Mouse (Mus musculus): Measurements from ENCODE around the gene Skap2. TPM values are rescaled to one million over a fixed set of nuclear protein-coding genes. Genes with fewer than 3 reads are reported as not detected.

Skap2 gene
- 15.9 and 17.0 TPM in 2 replicates for polyA plus RNA-seq (2015; fragmentation: Nextera tagmentation; extraction: Ambion mirVana)

DNA sequence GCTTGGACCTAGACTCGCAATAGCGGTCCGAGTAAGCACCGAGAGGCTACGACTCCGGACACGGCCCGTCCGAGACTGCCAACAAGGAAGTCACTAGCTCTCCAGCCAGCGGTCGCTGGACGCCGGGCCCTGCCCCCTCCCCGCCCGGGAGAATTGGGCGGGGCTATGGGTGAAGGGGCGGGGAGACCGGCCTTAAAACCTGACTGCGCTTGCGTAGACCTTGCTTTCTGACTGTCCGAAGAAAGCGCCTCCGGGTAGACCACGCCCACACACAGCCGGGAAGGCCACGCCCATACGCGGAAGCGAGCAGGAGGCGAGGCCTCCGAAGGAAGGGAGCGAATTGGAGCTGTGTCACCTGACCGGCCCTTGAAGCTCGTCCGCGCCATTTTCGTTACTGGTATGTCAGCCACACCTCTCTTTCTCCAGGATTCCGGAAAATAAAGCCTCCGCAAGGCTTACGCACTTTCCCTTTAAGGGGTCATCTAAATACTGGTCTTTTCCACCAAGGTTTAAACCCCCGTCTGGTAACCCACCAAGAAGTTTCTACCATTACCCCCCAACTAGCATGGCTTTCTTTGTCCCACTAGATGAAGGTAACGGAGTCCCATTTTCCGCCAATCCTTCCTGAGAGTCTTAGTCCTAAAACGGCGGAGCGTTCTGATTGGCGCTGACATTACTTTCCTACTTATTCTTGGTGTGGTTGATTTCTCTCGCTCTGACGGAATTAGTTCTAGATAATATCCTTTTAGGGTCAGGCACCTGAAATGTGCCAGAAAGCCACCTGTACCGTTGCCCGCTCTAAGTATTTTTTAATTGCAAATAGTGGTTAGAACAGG lies at the start of gene Skap2:
Gene Skap2, minus strand, starts transcription at position 141 of the 836 bp plus-strand sequence.
- Histone ChIP-seq H3K27ac (ENCODE audit: low read length) (peak within 1 kb of the TSS; percentile 62; the same call in 1 of the 2 replicates), H3K9me3 (replicated peaks; ENCODE audit: control insufficient read depth, low read length) (no peaks in the 10 kb centered on the region), H3K4me2 (ENCODE audit: low read depth, low read length) (peak within 1 kb of the TSS; percentile 89), H3K9ac (ENCODE audit: low read length) (peak within 1 kb of the TSS; percentile 81), H3K27me3 (ENCODE audit: control insufficient read depth, insufficient read depth, low read length) (peaks cover 27% of the 10 kb centered on the region), H3K4me1 (ENCODE audit: control insufficient read depth, insufficient read depth, low read length) (peaks cover 3% of the 10 kb centered on the region; the same call in 1 of the 2 replicates), H3K36me3 (ENCODE audit: control insufficient read depth, insufficient read depth) (no peaks in the 10 kb centered on the region), H3K4me3 (ENCODE audit: low read length) (peak within 1 kb of the TSS; percentile 90)
- under 1% methylated on average over 51 of the region's 51 CpGs for WGBS
- ATAC-seq (replicated peaks; ENCODE audit: extremely low read depth, insufficient read depth, low FRiP score), result peak; percentile 98

DNA sequence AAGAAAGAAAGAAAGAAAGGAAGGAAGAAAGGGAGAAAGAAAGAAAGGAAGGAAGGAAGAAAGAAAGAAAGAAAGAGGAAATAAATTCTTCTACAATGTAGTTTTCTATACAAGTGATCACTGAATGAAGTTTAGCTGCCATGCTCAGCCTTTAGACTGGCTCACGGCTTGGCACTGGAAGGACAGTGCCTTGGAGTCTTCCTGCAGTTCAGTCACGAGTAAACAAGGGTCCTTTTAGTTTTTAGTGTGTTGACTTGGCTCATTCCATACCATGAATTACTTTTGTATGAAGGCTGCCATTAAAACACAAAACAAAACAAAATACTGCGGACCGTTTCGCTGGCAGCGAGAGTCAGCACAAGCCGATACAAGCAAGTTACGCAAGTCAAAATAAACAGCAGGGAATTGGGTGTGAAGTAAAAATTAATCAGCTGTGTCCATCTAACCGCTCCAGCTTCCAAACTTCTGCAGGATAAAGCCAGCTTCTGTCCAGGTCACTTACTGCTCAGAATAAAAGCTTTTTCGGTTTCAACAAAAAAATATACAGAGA lies 46.6 kb upstream of the Skap2 start:
- Histone ChIP-seq H3K27me3 (ENCODE audit: control insufficient read depth, insufficient read depth, low read length) (peaks cover 11% of the 10 kb centered on the region), H3K4me3 (ENCODE audit: low read length) (no peak overlapping the region), H3K4me1 (ENCODE audit: control insufficient read depth, insufficient read depth, low read length) (no peaks in the 10 kb centered on the region), H3K36me3 (ENCODE audit: control insufficient read depth, insufficient read depth) (no peaks in the 10 kb centered on the region), H3K27ac (ENCODE audit: low read length) (no peak overlapping the region), H3K4me2 (ENCODE audit: low read depth, low read length) (no peak overlapping the region), H3K9me3 (replicated peaks; ENCODE audit: control insufficient read depth, low read length) (no peaks in the 10 kb centered on the region), H3K9ac (ENCODE audit: low read length) (no peak overlapping the region)
- no peak for ATAC-seq (replicated peaks; ENCODE audit: extremely low read depth, insufficient read depth, low FRiP score)
- 72% methylated on average over 10 of the region's 10 CpGs for WGBS

DNA sequence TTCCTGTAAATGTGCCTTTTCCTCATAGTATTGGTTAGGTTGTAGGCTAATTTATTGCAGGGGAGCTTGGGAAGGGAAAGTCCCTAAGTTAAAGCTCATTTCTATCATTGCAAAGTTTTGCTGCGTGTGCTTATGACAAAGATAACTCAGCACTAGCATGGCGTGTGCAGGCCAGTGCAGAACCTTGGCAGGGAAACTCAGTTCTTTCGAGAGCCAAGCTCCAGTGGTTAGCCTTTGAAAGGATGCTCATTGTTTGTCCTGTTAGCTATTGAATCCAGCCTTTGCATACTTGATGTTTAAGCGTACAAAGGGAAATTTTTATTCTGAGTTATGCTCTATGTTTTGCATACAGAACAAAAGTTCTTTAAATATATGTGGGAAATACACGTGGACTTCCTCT lies 45.8 kb upstream of the Skap2 start:
- ATAC-seq (replicated peaks; ENCODE audit: extremely low read depth, insufficient read depth, low FRiP score), result no peak
- no peaks in the 10 kb centered on the region for H3K4me1 ChIP-seq (ENCODE audit: control insufficient read depth, insufficient read depth, low read length)
- WGBS, result 60% methylated on average over 5 of the region's 5 CpGs
- H3K27ac ChIP-seq (ENCODE audit: low read length), result no peak overlapping the region
- no peak overlapping the region for H3K4me3 ChIP-seq (ENCODE audit: low read length)
- H3K4me2 ChIP-seq (ENCODE audit: low read depth, low read length), result no peak overlapping the region
- H3K27me3 ChIP-seq (ENCODE audit: control insufficient read depth, insufficient read depth, low read length), result peaks cover 11% of the 10 kb centered on the region
- H3K9ac ChIP-seq (ENCODE audit: low read length), result no peak overlapping the region
- no peaks in the 10 kb centered on the region for H3K9me3 ChIP-seq (replicated peaks; ENCODE audit: control insufficient read depth, low read length)
- no peaks in the 10 kb centered on the region for H3K36me3 ChIP-seq (ENCODE audit: control insufficient read depth, insufficient read depth)

DNA sequence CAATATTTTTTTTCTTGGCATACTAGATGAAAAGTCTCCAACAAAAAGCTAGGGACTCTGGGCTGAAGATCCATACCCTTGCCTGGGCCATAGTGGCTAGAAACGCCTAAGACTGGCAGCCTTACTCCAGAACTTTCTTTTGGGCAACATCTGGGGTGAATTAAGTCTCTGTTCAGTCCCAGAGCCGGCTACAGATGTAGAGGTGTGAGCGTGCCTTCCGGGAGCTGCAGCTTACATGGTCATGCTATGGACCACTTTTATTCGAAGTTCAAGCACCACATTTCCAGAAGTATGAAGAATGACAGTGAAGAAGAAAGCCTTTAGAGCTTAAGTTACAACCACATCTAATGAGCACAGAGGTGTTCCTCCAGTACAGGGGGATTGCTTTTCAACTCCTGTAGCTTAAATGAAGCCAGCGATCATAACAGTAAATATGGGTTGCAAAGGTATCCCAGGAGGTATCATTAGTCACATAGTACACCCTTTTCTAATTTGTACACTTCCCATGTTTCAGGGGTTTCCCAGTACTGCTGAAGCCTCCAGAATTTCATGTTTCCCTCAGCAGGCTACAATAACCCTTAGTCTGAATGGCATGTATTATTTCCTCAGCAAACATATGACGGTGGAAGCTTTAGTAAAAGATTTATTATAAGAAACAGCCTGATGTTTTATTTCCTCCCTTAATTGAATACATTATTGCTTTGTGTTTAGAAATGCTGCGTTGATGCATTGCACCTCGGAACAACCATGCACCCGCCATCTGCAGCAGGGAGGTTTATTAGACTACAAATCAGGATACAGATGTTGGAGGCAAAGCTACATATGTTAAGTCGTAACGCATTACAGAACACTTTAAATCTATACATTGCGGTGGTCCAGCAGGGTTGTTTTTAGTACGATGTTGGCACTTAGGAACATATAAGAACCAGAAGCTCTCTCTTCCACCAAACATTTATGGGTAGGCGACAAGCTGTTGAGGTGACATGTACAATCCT lies 41.5 kb upstream of the Skap2 start:
- H3K4me1 ChIP-seq (ENCODE audit: control insufficient read depth, insufficient read depth, low read length), result no peaks in the 10 kb centered on the region
- no peak overlapping the region for H3K27ac ChIP-seq (ENCODE audit: low read length)
- 82% methylated on average over 15 of the region's 15 CpGs for WGBS
- no peak overlapping the region for H3K9ac ChIP-seq (ENCODE audit: low read length)
- H3K4me3 ChIP-seq (ENCODE audit: low read length), result no peak overlapping the region
- H3K27me3 ChIP-seq (ENCODE audit: control insufficient read depth, insufficient read depth, low read length), result peaks cover 7% of the 10 kb centered on the region
- no peak overlapping the region for H3K4me2 ChIP-seq (ENCODE audit: low read depth, low read length)
- ATAC-seq (replicated peaks; ENCODE audit: extremely low read depth, insufficient read depth, low FRiP score), result no peak
- no peaks in the 10 kb centered on the region for H3K9me3 ChIP-seq (replicated peaks; ENCODE audit: control insufficient read depth, low read length)
- H3K36me3 ChIP-seq (ENCODE audit: control insufficient read depth, insufficient read depth), result no peaks in the 10 kb centered on the region

DNA sequence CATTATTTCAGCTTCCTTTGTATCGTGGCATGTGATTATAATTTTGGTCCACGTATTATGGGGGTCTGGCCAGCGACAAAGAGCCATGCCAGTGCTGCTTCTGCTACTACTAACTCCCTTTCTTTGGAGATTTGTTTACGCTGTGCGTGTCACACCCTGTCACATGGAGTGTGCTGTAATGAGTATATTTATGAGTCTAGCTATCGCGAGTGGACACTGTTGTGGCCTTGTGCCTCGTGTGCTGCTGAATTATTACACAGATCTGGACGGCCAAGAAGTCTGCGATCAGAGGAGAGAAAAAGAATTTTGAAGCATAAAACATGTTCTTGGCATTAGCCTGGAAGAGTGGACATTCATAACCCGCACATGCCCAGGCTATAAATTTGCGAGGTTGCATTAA lies 37.7 kb upstream of the Skap2 start:
- no peak overlapping the region for H3K9ac ChIP-seq (ENCODE audit: low read length)
- H3K9me3 ChIP-seq (replicated peaks; ENCODE audit: control insufficient read depth, low read length), result no peaks in the 10 kb centered on the region
- H3K27me3 ChIP-seq (ENCODE audit: control insufficient read depth, insufficient read depth, low read length), result peaks cover 4% of the 10 kb centered on the region; the same call in 1 of the 2 replicates
- H3K4me3 ChIP-seq (ENCODE audit: low read length), result no peak overlapping the region
- no peaks in the 10 kb centered on the region for H3K4me1 ChIP-seq (ENCODE audit: control insufficient read depth, insufficient read depth, low read length)
- no peak for ATAC-seq (replicated peaks; ENCODE audit: extremely low read depth, insufficient read depth, low FRiP score)
- H3K4me2 ChIP-seq (ENCODE audit: low read depth, low read length), result no peak overlapping the region
- WGBS, result 78% methylated on average over 12 of the region's 12 CpGs
- H3K36me3 ChIP-seq (ENCODE audit: control insufficient read depth, insufficient read depth), result no peaks in the 10 kb centered on the region
- no peak overlapping the region for H3K27ac ChIP-seq (ENCODE audit: low read length)

DNA sequence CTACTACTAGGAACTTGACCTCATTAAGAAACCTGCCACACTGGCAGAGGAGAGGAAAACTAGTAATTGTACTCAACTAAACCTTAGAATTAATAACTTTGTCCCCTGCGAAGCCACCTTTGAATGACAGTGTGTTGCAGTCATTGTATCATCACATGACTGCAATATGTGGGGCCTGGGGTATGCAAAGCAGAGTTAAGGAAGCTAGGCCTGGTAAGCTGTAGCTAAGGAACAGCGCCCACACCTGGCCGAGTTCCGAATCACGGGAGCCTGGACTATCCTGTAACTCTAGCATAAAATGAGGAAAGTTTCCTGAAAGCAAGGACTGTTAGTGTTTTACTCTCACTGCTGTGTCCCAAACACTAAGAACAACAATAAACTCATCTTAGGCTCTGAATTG lies 33.2 kb upstream of the Skap2 start:
- H3K9me3 ChIP-seq (replicated peaks; ENCODE audit: control insufficient read depth, low read length), result no peaks in the 10 kb centered on the region
- no peak overlapping the region for H3K4me2 ChIP-seq (ENCODE audit: low read depth, low read length)
- H3K4me3 ChIP-seq (ENCODE audit: low read length), result no peak overlapping the region
- H3K27me3 ChIP-seq (ENCODE audit: control insufficient read depth, insufficient read depth, low read length), result peaks cover 4% of the 10 kb centered on the region; the same call in 1 of the 2 replicates
- H3K4me1 ChIP-seq (ENCODE audit: control insufficient read depth, insufficient read depth, low read length), result no peaks in the 10 kb centered on the region
- no peak for ATAC-seq (replicated peaks; ENCODE audit: extremely low read depth, insufficient read depth, low FRiP score)
- H3K9ac ChIP-seq (ENCODE audit: low read length), result no peak overlapping the region
- no peak overlapping the region for H3K27ac ChIP-seq (ENCODE audit: low read length)
- no peaks in the 10 kb centered on the region for H3K36me3 ChIP-seq (ENCODE audit: control insufficient read depth, insufficient read depth)
- WGBS, result 53% methylated on average over 5 of the region's 5 CpGs

DNA sequence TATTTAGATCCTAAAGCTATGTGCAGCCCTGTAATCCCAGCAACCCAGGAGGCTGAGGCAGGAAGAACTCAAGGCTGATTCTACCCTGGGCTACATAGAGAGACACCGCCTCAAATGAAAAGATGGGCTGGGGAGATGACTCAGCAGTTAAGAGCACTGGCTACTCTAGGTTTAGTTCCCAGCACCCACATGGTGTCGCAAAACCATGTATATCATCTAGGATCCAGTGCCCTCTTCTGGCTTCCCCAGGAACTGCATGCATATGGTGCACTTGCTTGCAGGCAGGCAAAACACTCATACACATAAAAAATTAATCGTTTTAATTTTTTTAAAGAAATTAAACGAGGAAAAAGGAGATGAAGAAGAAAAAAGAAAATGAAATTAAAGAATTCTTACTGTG lies 23.7 kb upstream of the Skap2 start:
- no peak overlapping the region for H3K27ac ChIP-seq (ENCODE audit: low read length)
- WGBS, result 78% methylated on average over 4 of the region's 4 CpGs
- H3K36me3 ChIP-seq (ENCODE audit: control insufficient read depth, insufficient read depth), result no peaks in the 10 kb centered on the region
- no peaks in the 10 kb centered on the region for H3K9me3 ChIP-seq (replicated peaks; ENCODE audit: control insufficient read depth, low read length)
- no peaks in the 10 kb centered on the region for H3K4me1 ChIP-seq (ENCODE audit: control insufficient read depth, insufficient read depth, low read length)
- ATAC-seq (replicated peaks; ENCODE audit: extremely low read depth, insufficient read depth, low FRiP score), result no peak
- H3K4me3 ChIP-seq (ENCODE audit: low read length), result no peak overlapping the region
- no peak overlapping the region for H3K4me2 ChIP-seq (ENCODE audit: low read depth, low read length)
- H3K9ac ChIP-seq (ENCODE audit: low read length), result no peak overlapping the region
- no peaks in the 10 kb centered on the region for H3K27me3 ChIP-seq (ENCODE audit: control insufficient read depth, insufficient read depth, low read length)

DNA sequence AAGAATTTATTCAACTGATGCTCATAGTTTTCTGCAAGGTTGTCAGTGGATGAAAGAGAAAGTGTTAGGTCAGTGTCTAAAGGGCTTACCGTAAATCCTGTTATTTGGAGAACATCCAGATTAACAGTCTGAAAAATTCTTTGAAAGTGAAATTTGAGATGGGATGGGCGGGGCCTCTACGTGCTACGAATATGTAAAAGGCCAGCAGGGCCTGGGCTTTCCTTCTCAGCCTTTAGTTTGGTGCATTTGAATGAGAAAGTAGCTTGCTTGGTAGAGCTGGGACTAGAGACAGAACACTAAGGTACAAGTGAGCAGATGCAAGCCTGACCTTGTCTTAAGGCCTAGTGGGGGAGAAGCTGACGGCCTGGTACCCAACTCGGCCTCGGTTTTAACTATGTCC lies 18.8 kb upstream of the Skap2 start:
- 53% methylated on average over 7 of the region's 7 CpGs for WGBS
- no peak for ATAC-seq (replicated peaks; ENCODE audit: extremely low read depth, insufficient read depth, low FRiP score)
- H3K27me3 ChIP-seq (ENCODE audit: control insufficient read depth, insufficient read depth, low read length), result no peaks in the 10 kb centered on the region
- no peak overlapping the region for H3K27ac ChIP-seq (ENCODE audit: low read length)
- H3K36me3 ChIP-seq (ENCODE audit: control insufficient read depth, insufficient read depth), result no peaks in the 10 kb centered on the region
- H3K9ac ChIP-seq (ENCODE audit: low read length), result no peak overlapping the region
- no peaks in the 10 kb centered on the region for H3K4me1 ChIP-seq (ENCODE audit: control insufficient read depth, insufficient read depth, low read length)
- no peak overlapping the region for H3K4me3 ChIP-seq (ENCODE audit: low read length)
- no peak overlapping the region for H3K4me2 ChIP-seq (ENCODE audit: low read depth, low read length)
- peaks cover 3% of the 10 kb centered on the region; the same call in 1 of the 2 replicates for H3K9me3 ChIP-seq (replicated peaks; ENCODE audit: control insufficient read depth, low read length)
